Mouse (Mus musculus) heart, embryonic 16.5 days (tissue): Measurements from ENCODE around the gene Ugt1a9. TPM values are rescaled to one million over a fixed set of nuclear protein-coding genes. Genes with fewer than 3 reads are reported as not detected.
"Not testable (repeated sequence)": the region's sequence is repeated elsewhere in the genome, so short reads cannot be mapped to it uniquely, and the experiment has no call there.

Experiments used
- ATAC-seq: fragments of 200-750 bp; cut with Nextera tagmentation; replicated peaks from 2 replicates; pipeline ENCODE4 v1.8.0; 2017; ENCODE audit warnings: moderate number of reproducible peaks; ENCODE audit not compliant: insufficient read depth, low FRiP score; ENCODE audit errors: extremely low read depth
- H3K27ac ChIP-seq: fragments of 300-500 bp; sonication (generic); 2 replicates; pipeline ENCODE4 v1.5.1; 2014; ENCODE audit warnings: mild to moderate bottlenecking, low read length, control low read depth, moderate library complexity
- H3K27me3 ChIP-seq: fragments of 300-500 bp; sonication (generic); 2 replicates; pipeline ENCODE4 v1.6.1; 2014; ENCODE audit warnings: low read length, mixed read lengths; ENCODE audit not compliant: control insufficient read depth, insufficient read depth
- H3K36me3 ChIP-seq: fragments of 300-500 bp; sonication (generic); 2 replicates; pipeline ENCODE4 v1.6.1; 2014; ENCODE audit not compliant: control insufficient read depth, insufficient read depth
- H3K4me1 ChIP-seq: fragments of 300-500 bp; sonication (generic); 2 replicates; pipeline ENCODE4 v1.6.1; 2014; ENCODE audit warnings: low read length, mixed read lengths; ENCODE audit not compliant: control insufficient read depth, insufficient read depth
- H3K4me2 ChIP-seq: fragments of 300-500 bp; sonication (generic); 2 replicates; pipeline ENCODE4 v1.6.1; 2014; ENCODE audit warnings: low read depth, mild to moderate bottlenecking, control low read depth, low read length
- H3K4me3 ChIP-seq: fragments of 300-500 bp; sonication (generic); 2 replicates; pipeline ENCODE4 v1.5.1; 2014; ENCODE audit warnings: mild to moderate bottlenecking, control low read depth, low read length
- H3K9ac ChIP-seq: fragments of 300-500 bp; sonication (generic); 2 replicates; pipeline ENCODE4 v1.6.1; 2014; ENCODE audit warnings: low read length, control low read depth
- H3K9me3 ChIP-seq: fragments of 300-500 bp; sonication (generic); replicated peaks from 2 replicates; pipeline ENCODE4 v1.6.1; 2016; ENCODE audit warnings: low read length; ENCODE audit not compliant: control insufficient read depth
- WGBS: fragments of 180-500 bp; shearing (Covaris S2); extraction: QIAGEN DNeasy Blood & Tissue Kit; methylation state at CpG from one replicate; pipeline ENCODE4 v1.1.7; 2014; 5-methylcytosine and 5-hydroxymethylcytosine counted together
- polyA plus RNA-seq: library from polyadenylated mRNA; unstranded; fragments of >200 nt; fragmentation: Nextera tagmentation; extraction: Ambion mirVana; gene quantifications from 2 replicates; pipeline ENCODE4 v1.2.1, GENCODE M21; 2015

Gene Ugt1a9
- polyA plus RNA-seq, 1 experiment from 2014 or later: not detected

- no peak overlapping the region for H3K27ac ChIP-seq
- H3K4me3 ChIP-seq: no peak overlapping the region
- H3K4me1 ChIP-seq: no peaks in the 10 kb centered on the region
- H3K9me3 ChIP-seq: peaks cover 3% of the 10 kb centered on the region; the same call in 1 of the 2 replicates
- 86% methylated on average over 1 of the region's 1 CpGs for WGBS
- H3K36me3 ChIP-seq: no peaks in the 10 kb centered on the region
- no peak overlapping the region for H3K9ac ChIP-seq
- no peaks in the 10 kb centered on the region for H3K27me3 ChIP-seq
- ATAC-seq: no peak
- H3K4me2 ChIP-seq: no peak overlapping the region
Observed at GRCm38 (mm10) chr1:88077128-88077527, 6.5 kb downstream of the Ugt1a9 start.

GRCm38 (mm10) chr1:88081670-88082069 lies 11.1 kb downstream of the Ugt1a9 start:
- no peak for ATAC-seq
- Histone ChIP-seq H3K9ac (no peak overlapping the region), H3K4me2 (no peak overlapping the region), H3K27ac (no peak overlapping the region), H3K4me1 (no peaks in the 10 kb centered on the region), H3K36me3 (no peaks in the 10 kb centered on the region), H3K4me3 (no peak overlapping the region), H3K27me3 (no peaks in the 10 kb centered on the region), H3K9me3 (no peaks in the 10 kb centered on the region)
- WGBS: 74% methylated on average over 1 of the region's 1 CpGs

- no peaks in the 10 kb centered on the region for H3K27me3 ChIP-seq
- no peaks in the 10 kb centered on the region for H3K4me1 ChIP-seq
- no peaks in the 10 kb centered on the region for H3K9me3 ChIP-seq
- H3K27ac ChIP-seq: no peak overlapping the region
- H3K4me3 ChIP-seq: no peak overlapping the region
- WGBS: 47% methylated on average over 1 of the region's 1 CpGs
- H3K4me2 ChIP-seq: no peak overlapping the region
- H3K9ac ChIP-seq: no peak overlapping the region
- ATAC-seq: no peak
- H3K36me3 ChIP-seq: no peaks in the 10 kb centered on the region
Observed at GRCm38 (mm10) chr1:88086125-88086524, 15.5 kb downstream of the Ugt1a9 start.

- 70% methylated on average over 3 of the region's 3 CpGs for WGBS
- no peak within 1 kb of the TSS for H3K9ac ChIP-seq
- no peaks in the 10 kb centered on the region for H3K9me3 ChIP-seq
- no peak within 1 kb of the TSS for H3K27ac ChIP-seq
- H3K36me3 ChIP-seq: no peaks in the 10 kb centered on the region
- no peak within 1 kb of the TSS for H3K4me3 ChIP-seq
- no peaks in the 10 kb centered on the region for H3K27me3 ChIP-seq
- H3K4me1 ChIP-seq: no peaks in the 10 kb centered on the region
- ATAC-seq: no peak
- H3K4me2 ChIP-seq: no peak within 1 kb of the TSS
Observed at GRCm38 (mm10) chr1:88087513-88087912, 16.9 kb downstream of the Ugt1a9 start, which contains the start of gene Ugt1a8. Ugt1a8 (plus strand) TSS chr1:88087813.

GRCm38 (mm10) chr1:88092341-88092740 lies 21.7 kb downstream of the Ugt1a9 start:
- no peaks in the 10 kb centered on the region for H3K9me3 ChIP-seq
- no peak overlapping the region for H3K9ac ChIP-seq
- no peaks in the 10 kb centered on the region for H3K27me3 ChIP-seq
- no peak overlapping the region for H3K27ac ChIP-seq
- H3K4me1 ChIP-seq: no peaks in the 10 kb centered on the region; the same call in 1 of the 2 replicates
- ATAC-seq: no peak
- no peak overlapping the region for H3K4me2 ChIP-seq
- no peak overlapping the region for H3K4me3 ChIP-seq
- H3K36me3 ChIP-seq: no peaks in the 10 kb centered on the region

- H3K9ac ChIP-seq, H3K36me3 ChIP-seq, ATAC-seq, H3K27ac ChIP-seq, H3K4me2 ChIP-seq, H3K9me3 ChIP-seq, H3K4me1 ChIP-seq, H3K4me3 ChIP-seq, H3K27me3 ChIP-seq: not testable (repeated sequence)
- WGBS: 67% methylated on average over 3 of the region's 3 CpGs
Observed at GRCm38 (mm10) chr1:88094270-88094676, 23.7 kb downstream of the Ugt1a9 start.

- Histone ChIP-seq H3K27me3 (no peaks in the 10 kb centered on the region), H3K9ac (peak within 1 kb of the TSS; percentile 29; the same call in 1 of the 2 replicates), H3K4me1 (no peaks in the 10 kb centered on the region; the same call in 1 of the 2 replicates), H3K4me2 (peak within 1 kb of the TSS; percentile 37; the same call in 1 of the 2 replicates), H3K27ac (peak within 1 kb of the TSS; percentile 70), H3K36me3 (no peaks in the 10 kb centered on the region), H3K4me3 (peak within 1 kb of the TSS; percentile 19; the same call in 1 of the 2 replicates), H3K9me3 (no peaks in the 10 kb centered on the region)
- 52% methylated on average over 10 of the region's 10 CpGs for WGBS
- no peak; the same call in 1 of the 2 replicates for ATAC-seq
Observed at GRCm38 (mm10) chr1:88094941-88095492, 24.4 kb downstream of the Ugt1a9 start, which contains the start of gene Ugt1a7c. Ugt1a7c (plus strand) TSS chr1:88095062.

GRCm38 (mm10) chr1:88098546-88098945 lies 27.9 kb downstream of the Ugt1a9 start:
- not testable (repeated sequence) for H3K9me3 ChIP-seq, ATAC-seq, H3K27ac ChIP-seq, H3K4me1 ChIP-seq, H3K4me3 ChIP-seq, H3K4me2 ChIP-seq, H3K36me3 ChIP-seq, H3K9ac ChIP-seq, H3K27me3 ChIP-seq
- 79% methylated on average over 3 of the region's 3 CpGs for WGBS

GRCm38 (mm10) chr1:88099691-88100090 lies 29.1 kb downstream of the Ugt1a9 start:
- not testable (repeated sequence) for H3K36me3 ChIP-seq, H3K9me3 ChIP-seq, H3K4me1 ChIP-seq, H3K27me3 ChIP-seq, ATAC-seq, H3K27ac ChIP-seq, H3K9ac ChIP-seq, H3K4me3 ChIP-seq, H3K4me2 ChIP-seq
- 59% methylated on average over 2 of the region's 2 CpGs for WGBS
